ENCODE assay signal across 8 mouse cellular contexts in genomic region chr19:42147769-42148568, GRCm38 (mm10). TPM values are rescaled to one million over a fixed set of nuclear protein-coding genes. Genes with fewer than 3 reads are reported as not detected.
DNase-seq lines count a peak whose midpoint lies in the region; ATAC-seq and TF ChIP-seq lines count a peak whose summit lies in the region.

No protein-coding gene starts in this region.

- H3K9ac ChIP-seq in hindbrain, embryonic 16.5 days (ENCODE audit: low read depth, low read length) = peak overlapping the region; percentile 85
- H3K9ac ChIP-seq in limb, embryonic 14.5 days (ENCODE audit: low read depth, low read length, severe bottlenecking) = peak overlapping the region; percentile 89
- H3K9ac ChIP-seq in midbrain, embryonic 14.5 days (replicated peaks; ENCODE audit: low read length) = peak overlapping the region; percentile 72

- H3K4me1 ChIP-seq in hindbrain, embryonic 16.5 days (ENCODE audit: control insufficient read depth, insufficient read depth, low read depth, low read length) = peaks cover 4% of the 10 kb centered on the region; the same call in 1 of the 2 replicates
- H3K4me1 ChIP-seq in limb, embryonic 14.5 days (ENCODE audit: control insufficient read depth, insufficient read depth, low read length) = peaks cover 29% of the 10 kb centered on the region
- H3K4me1 ChIP-seq in midbrain, embryonic 14.5 days (ENCODE audit: control insufficient read depth, insufficient read depth, low read length) = no peaks in the 10 kb centered on the region

- peak overlapping the region; percentile 67 for H3K4me3 ChIP-seq in hindbrain, embryonic 16.5 days (ENCODE audit: low read length)
- H3K4me3 ChIP-seq in limb, embryonic 14.5 days (replicated peaks; ENCODE audit: low read length) = peak overlapping the region; percentile 83
- H3K4me3 ChIP-seq in midbrain, embryonic 14.5 days (replicated peaks; ENCODE audit: low read depth, low read length) = peak overlapping the region; percentile 48

- H3K4me2 ChIP-seq in hindbrain, embryonic 16.5 days (ENCODE audit: low read length) = peak overlapping the region; percentile 87
- H3K4me2 ChIP-seq in limb, embryonic 14.5 days (replicated peaks; ENCODE audit: low read depth, low read length, severe bottlenecking) = peak overlapping the region; percentile 79
- peak overlapping the region; percentile 83 for H3K4me2 ChIP-seq in midbrain, embryonic 14.5 days (ENCODE audit: low read length)

- under 1% methylated on average over 58 of the region's 63 CpGs for WGBS in hindbrain, embryonic 16.5 days
- under 1% methylated on average over 52 of the region's 63 CpGs for WGBS in limb, embryonic 14.5 days
- WGBS in midbrain, embryonic 14.5 days = under 1% methylated on average over 63 of the region's 63 CpGs

- no peak for DNase-seq in frontal cortex, postnatal 14 days (ENCODE audit: low spot score in 2 of 2)
- DNase-seq in cerebellum, adult 9-11 months = peak; percentile 78
- DNase-seq in gastrocnemius, postnatal 10 days = peak; percentile 69
- no peak for DNase-seq in limb, embryonic 14.5 days (ENCODE audit: low spot score)
- DNase-seq in midbrain, embryonic 14.5 days = peak; percentile 69
- DNase-seq in spleen, postnatal 4 days (ENCODE audit: low spot score in 2 of 2) = peak; percentile 25 to 73

- no peaks in the 10 kb centered on the region for H3K9me3 ChIP-seq in hindbrain, embryonic 16.5 days (ENCODE audit: control insufficient read depth, low read length)
- no peaks in the 10 kb centered on the region for H3K9me3 ChIP-seq in limb, embryonic 14.5 days (ENCODE audit: control insufficient read depth, low read length)
- no peaks in the 10 kb centered on the region for H3K9me3 ChIP-seq in midbrain, embryonic 14.5 days (ENCODE audit: control insufficient read depth, low read length)

- H3K36me3 ChIP-seq in hindbrain, embryonic 16.5 days (ENCODE audit: control insufficient read depth, insufficient read depth, low read length) = no peaks in the 10 kb centered on the region
- H3K36me3 ChIP-seq in limb, embryonic 14.5 days (ENCODE audit: control insufficient read depth, insufficient read depth, low read length) = peaks cover 13% of the 10 kb centered on the region
- no peaks in the 10 kb centered on the region for H3K36me3 ChIP-seq in midbrain, embryonic 14.5 days (ENCODE audit: control insufficient read depth, insufficient read depth, low read length)

- peak overlapping the region; percentile 66 for H3K27ac ChIP-seq in hindbrain, embryonic 16.5 days (ENCODE audit: low read depth, low read length)
- peak overlapping the region; percentile 94 for H3K27ac ChIP-seq in limb, embryonic 14.5 days (replicated peaks; ENCODE audit: low read depth, low read length)
- H3K27ac ChIP-seq in midbrain, embryonic 14.5 days (replicated peaks; ENCODE audit: low read depth, low read length) = peak overlapping the region; percentile 37; the same call in 1 of the 2 replicates

- ATAC-seq in frontal cortex, adult (ENCODE audit: low TSS enrichment) = peak; percentile 50
- peak; percentile 46 for ATAC-seq in hindbrain, embryonic 16.5 days
- ATAC-seq in limb, embryonic 14.5 days (ENCODE audit: low FRiP score, low read depth) = peak; percentile 12
- ATAC-seq in midbrain, embryonic 14.5 days (ENCODE audit: low FRiP score, low TSS enrichment) = peak; percentile 44; the same call in 1 of the 2 replicates

- peaks cover 7% of the 10 kb centered on the region; the same call in 1 of the 2 replicates for H3K27me3 ChIP-seq in hindbrain, embryonic 16.5 days (replicated peaks; ENCODE audit: control insufficient read depth, insufficient read depth, low read length)
- no peaks in the 10 kb centered on the region for H3K27me3 ChIP-seq in limb, embryonic 14.5 days (ENCODE audit: control insufficient read depth, insufficient read depth, low read length)
- H3K27me3 ChIP-seq in midbrain, embryonic 14.5 days (ENCODE audit: control insufficient read depth, insufficient read depth, low read length) = peaks cover 24% of the 10 kb centered on the region

- no peak for TF ChIP-seq POLR2A in limb, embryonic 14.5 days (IDR thresholded peaks at IDR 0.05; ENCODE audit: borderline replicate concordance, extremely low read depth, insufficient read depth, insufficient read length)

RNA-seq across cellular contexts. Expression of gene Marveld1, which starts 0.8 kb away (rescaled TPM):
- total RNA-seq in gastrocnemius, postnatal 10 days (2021) = 10 to 100 TPM; 16.9 to 23.5 TPM
- 1.5 and 2.3 TPM in 2 replicates for polyA plus RNA-seq in hindbrain, embryonic 16.5 days (2015; fragmentation: Nextera tagmentation; extraction: Ambion mirVana)
- 105 and 131 TPM in 2 replicates for polyA plus RNA-seq in limb, embryonic 14.5 days (2012; rRNA removed)
- polyA plus RNA-seq in limb, embryonic 14.5 days (2014; fragmentation: Nextera tagmentation; extraction: Ambion mirVana) = 25.4 and 36.4 TPM in 2 replicates
- 1.5 and 1.8 TPM in 2 replicates for polyA plus RNA-seq in midbrain, embryonic 14.5 days (2014; fragmentation: Nextera tagmentation; extraction: Ambion mirVana)

RNA-seq across cellular contexts. Expression of gene Zfyve27, which starts 15.8 kb away (rescaled TPM):
- total RNA-seq in gastrocnemius, postnatal 10 days (2021) = 10 to 100 TPM; 12.5 to 17.4 TPM
- 56.4 and 62.4 TPM in 2 replicates for polyA plus RNA-seq in hindbrain, embryonic 16.5 days (2015; fragmentation: Nextera tagmentation; extraction: Ambion mirVana)
- polyA plus RNA-seq in limb, embryonic 14.5 days (2012; rRNA removed) = 47.4 and 58.6 TPM in 2 replicates
- polyA plus RNA-seq in limb, embryonic 14.5 days (2014; fragmentation: Nextera tagmentation; extraction: Ambion mirVana) = 13.1 and 16.5 TPM in 2 replicates
- polyA plus RNA-seq in midbrain, embryonic 14.5 days (2014; fragmentation: Nextera tagmentation; extraction: Ambion mirVana) = 35.5 and 46.2 TPM in 2 replicates

RNA-seq across cellular contexts. Expression of gene Avpi1, which starts 19.1 kb away (rescaled TPM):
- 10 to 100 TPM in 1 of 2 experiments, 1 to 10 TPM in 1; 8.3 to 10.3 TPM for total RNA-seq in gastrocnemius, postnatal 10 days (2021)
- polyA plus RNA-seq in hindbrain, embryonic 16.5 days (2015; fragmentation: Nextera tagmentation; extraction: Ambion mirVana) = 12.2 and 12.6 TPM in 2 replicates
- polyA plus RNA-seq in limb, embryonic 14.5 days (2012; rRNA removed) = 16.5 and 17.6 TPM in 2 replicates
- 34.2 and 34.8 TPM in 2 replicates for polyA plus RNA-seq in limb, embryonic 14.5 days (2014; fragmentation: Nextera tagmentation; extraction: Ambion mirVana)
- polyA plus RNA-seq in midbrain, embryonic 14.5 days (2014; fragmentation: Nextera tagmentation; extraction: Ambion mirVana) = 5.8 and 6.0 TPM in 2 replicates

RNA-seq across cellular contexts. Expression of gene Sfrp5, which starts 54.1 kb away (rescaled TPM):
- total RNA-seq in gastrocnemius, postnatal 10 days (2021) = 1 to 10 TPM; 5.7 to 6.8 TPM
- 2.7 and 3.5 TPM in 2 replicates for polyA plus RNA-seq in hindbrain, embryonic 16.5 days (2015; fragmentation: Nextera tagmentation; extraction: Ambion mirVana)
- polyA plus RNA-seq in limb, embryonic 14.5 days (2012; rRNA removed) = 7.2 and 8.7 TPM in 2 replicates
- polyA plus RNA-seq in limb, embryonic 14.5 days (2014; fragmentation: Nextera tagmentation; extraction: Ambion mirVana) = 5.1 and 5.4 TPM in 2 replicates
- 0.68 and 0.82 TPM in 2 replicates for polyA plus RNA-seq in midbrain, embryonic 14.5 days (2014; fragmentation: Nextera tagmentation; extraction: Ambion mirVana)

RNA-seq across cellular contexts. Expression of gene Pi4k2a, which starts 57.7 kb away (rescaled TPM):
- 10 to 100 TPM; 13.3 to 14.7 TPM for total RNA-seq in gastrocnemius, postnatal 10 days (2021)
- polyA plus RNA-seq in hindbrain, embryonic 16.5 days (2015; fragmentation: Nextera tagmentation; extraction: Ambion mirVana) = 9.6 and 23.9 TPM in 2 replicates
- polyA plus RNA-seq in limb, embryonic 14.5 days (2012; rRNA removed) = 34.4 and 38.1 TPM in 2 replicates
- 29.9 and 32.8 TPM in 2 replicates for polyA plus RNA-seq in limb, embryonic 14.5 days (2014; fragmentation: Nextera tagmentation; extraction: Ambion mirVana)
- 33.1 and 40.8 TPM in 2 replicates for polyA plus RNA-seq in midbrain, embryonic 14.5 days (2014; fragmentation: Nextera tagmentation; extraction: Ambion mirVana)

Comparison
In these comparisons a context has a peak if more than half of its experiments do, and no peak if none do; other contexts are left out.
1. DNase-seq: peak in cerebellum, adult 9-11 months (single experiment), gastrocnemius, postnatal 10 days (single experiment), midbrain, embryonic 14.5 days (single experiment) and spleen, postnatal 4 days (2 of 2); none in frontal cortex, postnatal 14 days (0 of 2) and limb, embryonic 14.5 days (single experiment).
2. H3K27ac ChIP-seq: peak in every context shown above with its lines; median percentile 94 in limb, embryonic 14.5 days; 66 in hindbrain, embryonic 16.5 days; 37 in midbrain, embryonic 14.5 days.
3. Peak in every context shown above with its lines, with median percentiles within 50 percentile points of each other: ATAC-seq, H3K4me2 ChIP-seq, H3K4me3 ChIP-seq and H3K9ac ChIP-seq.